Mouse (Mus musculus) heart, embryonic 10.5 days (tissue): ENCODE results near the gene Serpinb1b. TPM values are rescaled to one million over a fixed set of nuclear protein-coding genes. Genes with fewer than 3 reads are reported as not detected.
"Not testable (repeated sequence)": the region's sequence is repeated elsewhere in the genome, so short reads cannot be mapped to it uniquely, and the experiment has no call there.

Source experiments
- DNase-seq: peaks from one replicate; pipeline ENCODE4 v3.0.0-alpha.2; 2017; ENCODE audit warnings: low spot score
- H3K27ac ChIP-seq: fragments of 300-500 bp; sonication (generic); 2 replicates; pipeline ENCODE4 v1.5.1; 2016; ENCODE audit warnings: mild to moderate bottlenecking
- H3K27me3 ChIP-seq: fragments of 300-500 bp; sonication (generic); 2 replicates; pipeline ENCODE4 v1.6.1; 2016; ENCODE audit warnings: mild to moderate bottlenecking; ENCODE audit not compliant: poor library complexity, insufficient read depth, severe bottlenecking
- H3K36me3 ChIP-seq: fragments of 300-500 bp; sonication (generic); 2 replicates; pipeline ENCODE4 v1.6.1; 2016; ENCODE audit warnings: mild to moderate bottlenecking, moderate library complexity
- H3K4me1 ChIP-seq: fragments of 300-500 bp; sonication (generic); 2 replicates; pipeline ENCODE4 v1.6.1; 2016; ENCODE audit warnings: mild to moderate bottlenecking
- H3K4me3 ChIP-seq: fragments of 300-500 bp; sonication (generic); 2 replicates; pipeline ENCODE4 v1.5.1; 2016; ENCODE audit warnings: mild to moderate bottlenecking, moderate library complexity
- H3K9me3 ChIP-seq: fragments of 300-500 bp; sonication (generic); 2 replicates; pipeline ENCODE4 v1.6.1; 2016; ENCODE audit warnings: mild to moderate bottlenecking, moderate library complexity
- WGBS: fragments of 180-500 bp; shearing (Covaris S2); methylation state at CpG from one replicate; pipeline ENCODE4 v1.1.7; 2016; 5-methylcytosine and 5-hydroxymethylcytosine counted together
- polyA plus RNA-seq: library from polyadenylated mRNA; unstranded; fragments of >200 nt; fragmentation: Nextera tagmentation; extraction: Ambion mirVana; gene quantifications from 2 replicates; pipeline ENCODE4 v1.2.1, GENCODE M21; 2016

The Serpinb1b gene
- not detected in 2 replicates for polyA plus RNA-seq

GRCm38 (mm10) chr13:33078056-33078705, at the start of gene Serpinb1b:
Gene Serpinb1b (plus strand): TSS chr13:33078575.
- H3K9me3 ChIP-seq = no peaks in the 10 kb centered on the region
- H3K27me3 ChIP-seq = no peaks in the 10 kb centered on the region
- no peaks in the 10 kb centered on the region for H3K36me3 ChIP-seq
- H3K27ac ChIP-seq = peak within 1 kb of the TSS; percentile 10; the same call in 1 of the 2 replicates
- H3K4me3 ChIP-seq = peak within 1 kb of the TSS; percentile 24; the same call in 1 of the 2 replicates
- no peaks in the 10 kb centered on the region for H3K4me1 ChIP-seq
- DNase-seq = no peak
- WGBS = 71% methylated on average over 3 of the region's 3 CpGs

- not testable (repeated sequence) for H3K36me3 ChIP-seq, DNase-seq
Observed at GRCm38 (mm10) chr13:33029478-33029877, 48.9 kb upstream of the Serpinb1b start.

DNA sequence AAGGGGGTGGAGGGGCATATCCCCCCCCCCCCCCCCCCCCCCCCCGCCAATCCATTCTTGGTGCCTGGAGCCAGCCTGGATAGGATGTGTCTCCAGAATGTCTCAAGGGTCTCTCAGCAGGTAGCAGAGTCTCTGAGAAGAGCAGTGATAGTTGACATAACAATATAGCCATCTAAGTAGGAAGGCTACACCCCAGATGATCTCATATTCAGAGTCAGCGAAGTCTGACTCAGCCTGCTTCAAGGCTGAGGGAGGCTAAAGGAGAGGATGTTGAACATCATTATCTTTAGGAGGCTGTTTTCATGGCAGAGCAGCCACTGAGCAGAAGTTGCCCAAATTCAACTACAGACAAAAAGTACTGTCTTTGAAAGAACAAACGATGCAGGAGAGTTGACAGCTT, 48.1 kb upstream of the Serpinb1b start:
- Histone ChIP-seq H3K4me1 (peaks cover 18% of the 10 kb centered on the region), H3K27me3 (no peaks in the 10 kb centered on the region), H3K9me3 (no peaks in the 10 kb centered on the region), H3K36me3 (no peaks in the 10 kb centered on the region), H3K27ac (no peak overlapping the region), H3K4me3 (no peak overlapping the region)
- 81% methylated on average over 2 of the region's 3 CpGs for WGBS
- no peak for DNase-seq

More at GRCm38 (mm10) chr13:33029478-33029877, 48.9 kb upstream of the Serpinb1b start:
- H3K4me1 ChIP-seq = peaks cover 18% of the 10 kb centered on the region
- H3K9me3 ChIP-seq, H3K4me3 ChIP-seq, H3K27ac ChIP-seq, H3K27me3 ChIP-seq: not testable (repeated sequence)
- WGBS = 72% methylated on average over 2 of the region's 2 CpGs

DNA sequence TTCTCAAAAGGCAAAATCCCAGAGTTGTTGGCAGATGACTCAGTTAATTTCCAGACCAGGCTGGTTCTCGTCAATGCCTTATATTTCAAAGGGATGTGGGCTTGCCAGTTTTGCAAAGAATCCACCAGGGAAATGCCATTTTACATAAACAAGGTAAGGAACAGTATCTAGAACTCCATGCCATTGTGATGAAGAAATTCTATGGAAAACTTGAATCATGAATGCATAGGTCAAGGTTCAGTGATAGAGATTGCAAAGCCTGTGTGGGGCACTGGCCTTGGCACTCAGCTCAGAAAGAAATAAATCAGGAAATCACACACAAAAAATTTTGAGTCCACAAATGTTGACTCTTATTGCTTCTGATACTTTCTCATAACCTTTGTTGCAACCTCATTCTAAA, 42.9 kb upstream of the Serpinb1b start:
- Histone ChIP-seq H3K36me3 (no peaks in the 10 kb centered on the region), H3K27ac (no peak overlapping the region), H3K9me3 (no peaks in the 10 kb centered on the region), H3K4me1 (no peaks in the 10 kb centered on the region), H3K27me3 (no peaks in the 10 kb centered on the region), H3K4me3 (no peak overlapping the region)
- 75% methylated on average over 1 of the region's 1 CpGs for WGBS
- no peak for DNase-seq

DNA sequence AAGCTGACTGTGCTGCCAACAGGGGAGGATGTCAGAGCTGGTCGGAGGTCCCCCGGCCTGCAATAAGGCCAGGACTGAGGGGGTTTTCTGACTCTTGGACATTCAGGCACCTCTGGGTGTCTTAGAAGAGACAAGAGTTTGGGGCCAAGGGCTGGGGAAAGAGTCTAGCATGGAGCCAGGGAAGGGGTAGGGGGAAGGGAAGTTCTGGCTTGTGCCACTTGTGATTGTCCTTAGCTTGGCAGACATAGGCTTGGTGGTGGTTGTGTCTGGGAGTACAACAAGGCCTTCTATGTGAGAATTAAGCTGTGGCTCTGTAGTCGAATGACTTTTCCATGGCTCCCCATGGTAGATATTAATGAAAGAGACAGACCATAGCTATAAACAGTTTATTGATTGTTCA, 34.8 kb upstream of the Serpinb1b start:
- H3K36me3 ChIP-seq = no peaks in the 10 kb centered on the region

GRCm38 (mm10) chr13:33047234-33047633, 31.1 kb upstream of the Serpinb1b start:
- Histone ChIP-seq H3K27me3 (no peaks in the 10 kb centered on the region), H3K36me3 (no peaks in the 10 kb centered on the region), H3K4me1 (0 out of 2 replicates have a peak, but pooled peaks cover 4% of the 10 kb centered on the region), H3K4me3 (no peak overlapping the region), H3K27ac (no peak overlapping the region), H3K9me3 (no peaks in the 10 kb centered on the region)
- no peak for DNase-seq
- WGBS = 88% methylated on average over 2 of the region's 2 CpGs

More for the DNA sequence above, 34.8 kb upstream of the Serpinb1b start:
- Histone ChIP-seq H3K4me3 (no peak overlapping the region), H3K27me3 (no peaks in the 10 kb centered on the region), H3K9me3 (no peaks in the 10 kb centered on the region), H3K27ac (no peak overlapping the region), H3K4me1 (no peaks in the 10 kb centered on the region)
- DNase-seq = no peak
- WGBS = 84% methylated on average over 3 of the region's 3 CpGs

GRCm38 (mm10) chr13:33048187-33048586, 30.2 kb upstream of the Serpinb1b start:
- H3K9me3 ChIP-seq = no peaks in the 10 kb centered on the region
- no peaks in the 10 kb centered on the region for H3K36me3 ChIP-seq
- H3K4me1 ChIP-seq = 0 out of 2 replicates have a peak, but pooled peaks cover 4% of the 10 kb centered on the region
- DNase-seq = no peak
- no peaks in the 10 kb centered on the region for H3K27me3 ChIP-seq
- H3K27ac ChIP-seq = no peak overlapping the region
- H3K4me3 ChIP-seq = no peak overlapping the region
- WGBS = 75% methylated on average over 4 of the region's 4 CpGs

DNA sequence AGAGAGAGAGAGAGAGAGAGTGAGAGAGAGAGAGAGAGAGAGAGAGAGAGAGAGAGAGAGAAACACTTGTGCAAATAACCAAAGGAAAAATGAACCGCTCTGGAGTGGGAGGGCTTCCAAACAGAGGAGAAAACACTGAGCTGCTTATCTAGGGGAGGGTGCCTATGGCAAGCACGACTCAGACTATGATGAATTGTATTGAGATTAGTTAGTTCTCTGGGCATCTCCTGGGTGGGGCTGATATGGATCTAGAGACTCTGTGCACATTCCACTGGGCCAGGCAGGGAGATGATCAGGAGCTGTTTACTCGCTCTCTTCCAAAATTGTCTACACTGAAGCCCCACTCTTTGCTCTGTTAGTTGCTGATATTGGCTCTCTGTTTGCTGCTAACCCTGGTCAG, 26.7 kb upstream of the Serpinb1b start:
- WGBS = 48% methylated on average over 3 of the region's 3 CpGs
- Histone ChIP-seq H3K27ac (no peak overlapping the region), H3K4me3 (no peak overlapping the region), H3K4me1 (0 out of 2 replicates have a peak, but pooled peaks cover 4% of the 10 kb centered on the region), H3K9me3 (no peaks in the 10 kb centered on the region), H3K27me3 (no peaks in the 10 kb centered on the region), H3K36me3 (no peaks in the 10 kb centered on the region)
- no peak for DNase-seq

DNA sequence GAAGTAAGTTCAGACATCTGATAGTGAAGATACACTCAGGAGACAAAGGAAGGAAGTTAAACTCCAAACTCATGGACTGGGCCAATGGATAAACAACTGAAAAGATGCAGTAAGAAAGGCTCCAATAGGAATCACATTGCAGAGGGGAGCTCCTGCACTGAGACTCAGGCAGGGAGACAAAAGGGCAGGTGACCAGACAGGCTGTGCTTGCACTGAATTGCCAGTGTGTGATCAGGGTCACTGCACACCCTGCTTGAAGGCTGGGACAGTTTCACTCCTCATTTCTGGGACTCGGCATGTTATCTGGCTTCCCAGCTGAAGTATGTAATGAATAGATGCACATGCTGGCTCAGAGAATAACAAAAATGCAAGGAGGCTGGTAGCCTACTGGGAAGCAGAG, 15.3 kb upstream of the Serpinb1b start:
- Histone ChIP-seq H3K27me3 (no peaks in the 10 kb centered on the region), H3K27ac (no peak overlapping the region), H3K4me1 (no peaks in the 10 kb centered on the region), H3K4me3 (no peak overlapping the region), H3K9me3 (no peaks in the 10 kb centered on the region), H3K36me3 (no peaks in the 10 kb centered on the region)
- no peak for DNase-seq
- 61% methylated on average over 1 of the region's 1 CpGs for WGBS

- no peak overlapping the region for H3K27ac ChIP-seq
- WGBS = 75% methylated on average over 1 of the region's 1 CpGs
- H3K4me1 ChIP-seq = no peaks in the 10 kb centered on the region
- DNase-seq = no peak
- no peaks in the 10 kb centered on the region for H3K9me3 ChIP-seq
- no peaks in the 10 kb centered on the region for H3K27me3 ChIP-seq
- H3K4me3 ChIP-seq = no peak overlapping the region
- H3K36me3 ChIP-seq = no peaks in the 10 kb centered on the region
Observed at GRCm38 (mm10) chr13:33067387-33067977, 10.9 kb upstream of the Serpinb1b start.

DNA sequence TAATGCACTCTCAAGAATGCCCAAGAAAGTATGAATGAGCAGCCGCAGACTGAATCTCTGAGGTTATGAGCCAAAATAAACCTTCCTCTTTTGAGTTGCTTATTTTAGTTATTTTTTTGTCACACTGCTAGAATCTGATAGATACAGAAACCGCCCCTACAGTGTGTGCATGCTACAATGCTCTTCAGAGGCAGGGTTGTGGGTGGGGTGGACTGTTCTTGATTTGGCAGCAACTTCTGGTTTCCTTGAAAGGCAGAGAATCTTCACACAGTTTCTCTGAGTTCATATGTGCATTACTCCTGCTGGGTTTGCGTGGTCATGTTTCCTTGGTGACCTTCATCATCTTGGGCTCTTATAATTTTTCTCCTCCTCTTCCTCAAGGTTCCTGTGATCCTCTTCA, 10.2 kb upstream of the Serpinb1b start:
- Histone ChIP-seq H3K27me3 (no peaks in the 10 kb centered on the region), H3K4me3 (no peak overlapping the region), H3K36me3 (no peaks in the 10 kb centered on the region), H3K9me3 (no peaks in the 10 kb centered on the region), H3K27ac (no peak overlapping the region), H3K4me1 (no peaks in the 10 kb centered on the region)
- no peak for DNase-seq
- WGBS = 69% methylated on average over 3 of the region's 3 CpGs

DNA sequence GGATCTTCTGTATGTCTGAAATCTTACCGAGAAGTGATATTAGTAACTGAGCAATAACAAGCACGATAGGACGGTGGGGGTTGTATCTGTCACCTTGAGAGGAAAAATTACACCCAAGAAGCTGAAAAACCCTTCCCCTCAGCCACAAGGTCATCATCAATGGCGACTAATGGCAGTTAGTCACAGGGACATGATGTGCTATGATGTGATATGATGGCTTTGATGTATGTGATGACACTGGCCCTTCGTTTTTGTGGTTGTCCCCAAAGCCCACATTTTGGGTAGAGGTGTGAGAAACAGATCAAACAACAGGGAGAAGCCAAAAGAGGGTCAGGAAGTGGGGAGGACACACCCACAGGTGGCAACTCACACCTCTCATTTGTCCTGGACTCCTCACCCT, 6.6 kb upstream of the Serpinb1b start:
- Histone ChIP-seq H3K4me3 (no peak overlapping the region), H3K9me3 (no peaks in the 10 kb centered on the region), H3K4me1 (no peaks in the 10 kb centered on the region), H3K27ac (no peak overlapping the region), H3K36me3 (no peaks in the 10 kb centered on the region), H3K27me3 (no peaks in the 10 kb centered on the region)
- WGBS = 71% methylated on average over 5 of the region's 5 CpGs
- DNase-seq = no peak

DNA sequence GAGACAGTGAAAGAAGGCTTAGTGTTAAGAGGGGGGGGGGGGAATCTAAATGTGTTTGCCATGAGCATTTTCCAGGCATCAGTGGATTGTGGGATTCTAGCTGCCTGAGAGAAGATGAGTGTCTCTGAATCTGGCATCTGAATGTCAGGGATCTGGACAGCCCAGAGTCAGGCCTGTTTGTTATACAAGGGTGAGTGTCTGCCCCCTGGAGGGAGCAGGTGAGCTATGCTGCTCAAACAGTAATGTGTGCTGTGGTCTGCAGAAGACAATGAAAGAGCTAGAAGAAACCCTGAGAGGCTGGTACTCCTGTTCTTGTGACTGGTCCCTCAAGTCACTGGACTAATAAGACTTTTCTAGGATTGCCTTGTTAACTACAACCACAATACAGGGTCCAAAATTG, 4.3 kb upstream of the Serpinb1b start:
- no peak overlapping the region for H3K27ac ChIP-seq
- no peaks in the 10 kb centered on the region for H3K9me3 ChIP-seq
- H3K4me3 ChIP-seq = no peak overlapping the region
- no peak for DNase-seq
- H3K36me3 ChIP-seq = no peaks in the 10 kb centered on the region
- no peaks in the 10 kb centered on the region for H3K4me1 ChIP-seq
- H3K27me3 ChIP-seq = no peaks in the 10 kb centered on the region
